Mouse (Mus musculus): ENCODE results near the gene Nfe2.
"Not testable (repeated sequence)": the region's sequence is repeated elsewhere in the genome, so short reads cannot be mapped to it uniquely, and the experiment has no call there.

Nfe2 gene

GRCm38 (mm10) chr15:103250195-103250740 is 7.9 kb downstream of the Nfe2 start:
- peak; percentile 79 for DNase-seq (ENCODE audit: low spot score)

DNA sequence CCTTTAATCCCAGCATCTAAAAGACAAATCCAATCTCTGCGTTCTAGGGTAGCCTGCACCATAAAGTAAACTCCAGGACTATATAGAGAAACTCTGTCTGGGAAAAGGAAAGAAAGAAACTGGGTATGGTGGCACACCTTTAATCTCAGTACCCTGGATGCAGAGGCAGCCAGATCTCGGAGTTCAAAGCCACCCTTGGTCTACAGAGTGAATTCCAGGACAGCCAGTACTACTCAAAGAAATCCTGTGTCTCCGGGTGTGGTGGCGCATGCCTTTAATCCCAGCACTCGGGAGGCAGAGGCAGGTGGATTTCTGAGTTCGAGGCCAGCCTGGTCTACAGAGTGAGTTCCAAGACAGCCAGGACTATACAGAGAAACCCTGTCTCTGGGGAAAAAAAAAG is 8.7 kb downstream of the Nfe2 start:
- DNase-seq (ENCODE audit: low spot score), result not testable (repeated sequence)

- DNase-seq (ENCODE audit: low spot score), result peak; percentile 23
These were observed 9.5 kb downstream of the Nfe2 start for GRCm38 (mm10) chr15:103248401-103249313.

GRCm38 (mm10) chr15:103247782-103248400 is 10.3 kb downstream of the Nfe2 start:
- no peak for DNase-seq (ENCODE audit: low spot score)

DNA sequence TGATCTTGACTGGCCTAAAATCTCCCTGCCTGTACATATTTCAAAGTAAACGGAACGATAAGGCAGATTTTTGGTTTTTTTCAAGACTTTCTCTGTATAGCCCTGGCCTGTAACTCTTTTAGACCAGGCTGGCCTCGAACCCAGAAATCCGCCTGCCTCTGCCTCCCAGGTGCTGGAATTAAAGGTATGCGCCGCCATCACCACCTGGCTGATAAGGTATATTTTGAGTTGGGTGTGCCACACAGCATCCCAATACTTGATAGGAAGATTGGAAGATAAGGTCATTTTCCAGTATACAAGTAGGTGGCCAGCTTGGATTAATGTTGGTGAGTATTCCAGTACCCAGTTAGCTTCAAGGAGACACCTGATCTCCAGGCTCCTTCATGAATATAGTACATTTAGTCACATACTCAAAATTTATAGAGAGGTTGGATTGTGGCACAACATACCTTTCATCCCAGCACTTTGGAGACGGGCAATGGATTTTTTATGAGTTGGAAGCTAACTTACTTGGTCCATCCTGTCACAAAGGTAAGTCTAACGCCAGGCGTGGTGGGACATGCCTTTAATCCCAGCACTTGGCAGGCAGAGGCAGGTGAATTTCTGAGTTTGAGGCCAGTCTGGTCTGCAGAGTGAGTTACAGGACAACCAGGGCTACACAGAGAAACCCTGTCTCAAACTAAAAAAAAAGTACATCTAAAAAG is 11.0 kb downstream of the Nfe2 start:
- no peak for DNase-seq (ENCODE audit: low spot score)

- DNase-seq (ENCODE audit: low spot score), result no peak
These were observed 12.6 kb downstream of the Nfe2 start for GRCm38 (mm10) chr15:103245616-103246015.

GRCm38 (mm10) chr15:103242885-103243284 is 15.3 kb downstream of the Nfe2 start:
- peak; percentile 26 for DNase-seq (ENCODE audit: low spot score)

DNA sequence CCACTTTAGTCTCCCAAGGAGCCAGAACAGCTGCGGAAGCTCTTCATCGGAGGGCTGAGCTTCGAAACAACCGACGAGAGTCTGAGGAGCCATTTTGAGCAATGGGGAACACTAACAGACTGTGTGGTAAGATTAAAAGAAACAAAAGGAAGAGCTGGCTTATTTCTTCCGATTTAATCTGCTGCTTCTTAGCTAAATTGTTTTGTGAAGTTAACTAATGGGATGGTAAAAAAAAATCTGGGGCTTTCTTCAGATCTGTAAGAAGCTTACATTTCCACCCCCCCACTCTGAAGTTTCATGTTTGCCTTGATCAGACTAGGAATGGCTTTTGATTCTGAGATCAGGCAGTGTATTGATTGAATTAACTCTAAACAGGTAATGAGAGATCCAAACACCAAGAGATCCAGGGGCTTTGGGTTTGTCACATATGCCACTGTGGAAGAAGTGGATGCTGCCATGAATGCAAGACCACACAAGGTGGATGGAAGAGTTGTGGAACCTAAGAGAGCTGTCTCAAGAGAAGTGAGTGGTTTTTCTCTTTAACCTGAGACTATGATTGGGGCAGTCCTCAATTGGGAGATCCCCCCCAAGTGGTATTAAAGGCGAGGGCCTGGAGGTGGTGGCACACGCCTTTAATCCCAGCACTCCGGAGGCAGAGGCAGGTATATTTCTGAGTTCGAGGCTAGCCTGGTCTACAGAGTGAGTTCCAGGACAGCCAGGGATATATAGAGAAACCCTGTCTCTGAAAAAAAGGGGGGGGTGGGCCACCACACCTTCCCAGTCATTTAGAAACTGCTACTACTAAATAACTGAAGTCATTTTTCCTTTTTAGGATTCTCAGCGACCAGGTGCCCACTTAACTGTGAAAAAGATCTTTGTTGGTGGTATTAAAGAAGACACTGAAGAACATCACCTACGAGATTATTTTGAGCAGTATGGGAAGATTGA is 16.9 kb downstream of the Nfe2 start:
- DNase-seq (ENCODE audit: low spot score), result peak; percentile 44

GRCm38 (mm10) chr15:103240160-103241028 is 17.8 kb downstream of the Nfe2 start, which contains the start of gene Hnrnpa1:
TSS of gene Hnrnpa1 (plus strand) at chr15:103240432.
- DNase-seq (ENCODE audit: low spot score), result peak; percentile 100

DNA sequence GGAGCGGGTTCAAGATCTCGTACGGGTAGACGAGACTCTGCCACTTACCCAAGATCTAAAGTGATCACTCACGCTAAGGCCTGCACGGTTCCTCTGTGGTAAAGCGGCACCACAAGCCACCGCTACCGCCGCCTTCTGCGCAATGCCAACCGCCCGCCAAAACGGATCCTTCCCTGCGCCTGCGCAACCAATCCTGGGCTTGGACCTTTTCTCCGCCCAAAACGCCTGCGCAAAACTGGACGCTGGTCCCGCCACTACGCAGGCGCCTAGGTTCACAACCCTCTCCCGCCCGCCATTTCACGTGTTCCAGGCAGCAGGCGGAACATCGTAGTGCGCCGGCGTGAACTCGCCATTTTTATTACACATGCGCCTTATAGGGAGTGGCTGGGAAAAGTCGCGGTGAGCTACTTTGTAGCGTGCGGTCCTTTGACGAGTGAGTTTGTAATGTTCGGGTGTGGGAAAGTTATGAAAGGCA is 18.5 kb downstream of the Nfe2 start, which contains the start of gene Cbx5:
Gene Cbx5, minus strand, starts transcription at position 132 of the 475 bp plus-strand sequence.
- DNase-seq (ENCODE audit: low spot score), result peak; percentile 100

GRCm38 (mm10) chr15:103239130-103239684 is 19.0 kb downstream of the Nfe2 start:
- peak; percentile 100 for DNase-seq (ENCODE audit: low spot score)

DNA sequence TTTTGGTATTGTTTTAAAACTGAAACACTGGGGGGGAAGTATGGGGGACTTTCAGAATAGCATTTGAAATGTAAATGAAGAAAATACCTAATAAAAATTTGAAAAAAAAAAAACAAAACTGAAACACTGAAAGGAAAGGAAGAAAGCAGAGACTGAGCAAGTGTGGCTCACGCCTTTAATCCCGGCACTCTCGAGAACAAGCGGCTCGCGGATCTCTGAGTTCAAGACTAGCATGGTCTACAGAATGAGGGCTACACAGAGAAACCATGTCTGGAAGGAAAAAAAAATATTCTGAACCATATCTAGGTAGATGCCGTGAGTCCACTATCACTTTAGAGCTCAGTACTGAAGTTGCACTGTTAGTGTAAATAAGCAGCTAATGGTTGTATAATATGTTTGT is 20.9 kb downstream of the Nfe2 start:
- no peak for DNase-seq (ENCODE audit: low spot score)

DNA sequence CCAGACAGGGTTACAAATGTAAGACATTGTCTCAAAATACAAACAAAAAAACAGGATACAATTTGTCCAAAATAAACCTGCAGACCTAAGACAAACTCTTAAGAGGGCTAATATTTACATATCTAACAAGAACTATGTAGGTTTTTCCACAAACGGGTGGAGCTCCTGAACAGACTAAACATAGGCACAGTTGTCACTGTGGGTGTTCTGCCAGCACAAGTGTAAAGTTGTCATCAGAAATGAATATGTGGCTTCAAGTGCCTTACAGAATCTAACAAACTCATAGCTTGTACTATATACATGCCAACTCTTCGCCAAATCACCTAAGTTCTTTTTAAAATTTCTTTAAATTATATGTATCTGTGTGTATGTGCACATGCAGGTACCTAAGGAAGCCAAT is 25.1 kb downstream of the Nfe2 start:
- no peak for DNase-seq (ENCODE audit: low spot score)

- DNase-seq (ENCODE audit: low spot score), result no peak
These were observed 29.3 kb downstream of the Nfe2 start for GRCm38 (mm10) chr15:103228904-103229303.

GRCm38 (mm10) chr15:103227572-103227971 is 30.6 kb downstream of the Nfe2 start:
- no peak for DNase-seq (ENCODE audit: low spot score)

- DNase-seq (ENCODE audit: low spot score), result no peak
These were observed 31.2 kb downstream of the Nfe2 start for GRCm38 (mm10) chr15:103227022-103227421.

DNA sequence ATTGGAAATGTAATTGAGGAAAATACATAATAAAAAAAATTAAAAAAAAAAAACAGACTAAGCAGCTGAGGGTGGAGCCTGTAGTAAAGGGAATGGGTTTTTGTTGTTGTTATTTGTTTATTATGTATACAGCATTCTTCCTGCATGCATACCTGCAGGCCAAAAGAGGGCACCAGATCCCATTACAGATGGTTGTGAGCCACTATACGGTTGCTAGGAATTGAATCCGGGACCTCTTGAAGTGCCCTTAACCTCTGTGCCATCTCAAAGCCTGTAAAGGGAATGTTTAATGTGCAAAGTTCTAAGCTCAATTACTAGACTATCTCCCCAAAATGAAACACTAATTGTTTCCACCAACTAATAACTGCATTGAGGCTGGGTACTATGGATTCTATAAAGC is 34.0 kb downstream of the Nfe2 start:
- DNase-seq (ENCODE audit: low spot score), result no peak

GRCm38 (mm10) chr15:103221386-103221785 is 36.8 kb downstream of the Nfe2 start:
- peak; percentile 30 for DNase-seq (ENCODE audit: low spot score)

DNA sequence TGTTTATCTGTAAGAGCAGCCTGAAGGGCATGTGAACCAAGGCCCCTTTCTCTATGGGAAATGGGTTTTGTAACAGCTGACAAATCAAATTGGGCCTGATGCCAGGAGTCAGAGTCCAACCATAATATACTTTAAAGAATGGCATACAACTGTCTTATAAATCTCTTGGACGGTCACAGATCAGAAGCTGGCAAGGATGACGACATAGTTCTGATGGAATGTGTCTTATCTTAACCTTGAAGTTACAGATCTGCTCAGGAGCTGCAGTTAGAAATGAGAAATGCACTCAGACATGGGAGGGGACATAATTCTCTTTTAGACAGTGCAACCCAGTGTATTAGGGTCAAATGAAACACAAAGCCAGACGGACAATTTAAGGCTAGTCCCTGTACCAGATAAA is 37.4 kb downstream of the Nfe2 start:
- peak; percentile 37 for DNase-seq (ENCODE audit: low spot score)

GRCm38 (mm10) chr15:103216052-103216451 is 42.2 kb downstream of the Nfe2 start:
- no peak for DNase-seq (ENCODE audit: low spot score)

All from MN1 (cell line).